Mouse (Mus musculus): ENCODE measurements around the gene Fzr1.

Gene Fzr1

GRCm38 (mm10) chr10:81383802-81384604 lies 5.7 kb upstream of the Fzr1 start, which contains the start of the genes Dohh and Gm48551:
Gene Dohh (plus strand): TSS chr10:81384428.
Gene Gm48551 (plus strand): TSS chr10:81384466.
- DNase-seq (ENCODE audit: extremely low spot score, low read depth, low spot score), result peak; percentile 97

GRCm38 (mm10) chr10:81382039-81382438 lies 3.7 kb upstream of the Fzr1 start:
- DNase-seq (ENCODE audit: extremely low spot score, low read depth, low spot score), result no peak

DNA sequence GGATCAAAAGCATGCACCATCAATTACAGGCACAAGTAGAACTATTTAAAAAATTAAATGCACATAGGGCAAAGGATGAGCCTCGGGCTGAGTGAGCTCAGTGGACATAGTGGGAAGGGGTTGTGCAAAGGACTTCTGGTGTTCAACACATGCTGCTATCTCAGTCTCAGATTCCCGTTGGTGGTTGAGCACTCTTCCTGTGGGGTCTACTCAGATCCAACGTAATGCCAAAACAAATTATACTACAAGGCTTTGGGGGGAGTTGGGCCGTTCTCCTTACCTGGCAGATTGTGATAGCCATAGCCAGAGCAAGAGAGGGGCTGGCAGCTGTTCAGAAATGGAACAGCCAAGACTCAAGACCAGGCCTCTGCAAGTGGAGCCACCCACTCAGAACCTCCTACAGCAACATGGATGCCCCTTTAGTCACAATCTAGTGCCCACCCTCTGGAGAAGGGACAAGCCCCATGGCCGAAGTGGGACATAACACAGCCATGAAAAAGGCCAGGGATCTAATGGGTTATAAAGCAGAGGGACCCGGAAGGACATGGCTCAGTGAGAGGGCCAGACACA lies 1.6 kb upstream of the Fzr1 start:
- no peak for DNase-seq (ENCODE audit: extremely low spot score, low read depth, low spot score)

- no peak for DNase-seq (ENCODE audit: extremely low spot score, low read depth, low spot score)
Measured at GRCm38 (mm10) chr10:81379183-81379553, 852 bp upstream of the Fzr1 start.

- DNase-seq (ENCODE audit: extremely low spot score, low read depth, low spot score), result peak; percentile 99
Measured at GRCm38 (mm10) chr10:81378553-81379182, 352 bp upstream of the Fzr1 start.

GRCm38 (mm10) chr10:81377362-81377664 lies 1.0 kb downstream of the Fzr1 start:
- no peak for DNase-seq (ENCODE audit: extremely low spot score, low read depth, low spot score)

DNA sequence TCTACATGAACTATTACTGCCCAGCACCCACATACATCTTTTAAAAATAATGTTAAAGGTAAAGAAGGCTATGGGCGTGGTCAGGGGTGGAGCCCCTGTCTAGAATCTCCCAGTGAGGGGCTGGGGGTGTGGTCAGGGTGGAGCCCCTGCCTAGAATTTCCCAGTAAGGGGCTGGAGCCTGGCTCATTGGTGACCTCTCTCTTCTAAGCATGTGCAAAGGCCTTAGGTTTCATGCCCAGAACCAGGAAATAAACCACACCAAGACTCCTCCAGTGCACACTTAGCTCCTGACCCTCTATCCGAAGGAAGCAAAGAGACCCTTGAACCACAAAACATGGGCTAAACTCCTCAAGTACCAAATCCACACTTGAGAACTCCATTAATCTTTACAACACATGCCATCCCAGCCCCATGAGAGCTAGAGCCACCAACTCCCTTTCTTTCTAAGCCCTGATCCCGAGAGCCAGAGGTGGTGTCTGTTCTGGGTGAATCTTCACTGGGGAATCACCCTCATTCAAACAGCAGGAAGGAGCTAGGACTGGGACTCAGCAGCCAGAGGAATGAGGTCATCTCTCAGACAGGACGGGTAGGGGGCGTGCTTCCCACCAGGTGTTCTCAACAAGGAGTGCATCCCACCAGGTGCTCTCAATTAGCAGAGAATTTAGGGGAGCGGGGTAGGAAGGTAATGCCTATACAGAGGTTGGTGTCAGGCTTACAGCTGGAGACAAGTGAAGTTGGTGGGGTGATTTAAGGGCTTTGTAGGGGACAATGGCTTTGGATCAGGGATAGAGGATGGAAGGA lies 1.6 kb downstream of the Fzr1 start:
- DNase-seq (ENCODE audit: extremely low spot score, low read depth, low spot score), result no peak

GRCm38 (mm10) chr10:81375322-81375721 lies 3.0 kb downstream of the Fzr1 start:
- DNase-seq (ENCODE audit: extremely low spot score, low read depth, low spot score), result no peak

- DNase-seq (ENCODE audit: extremely low spot score, low read depth, low spot score), result no peak
Measured at GRCm38 (mm10) chr10:81367207-81367495, 11.2 kb downstream of the Fzr1 start.

- no peak for DNase-seq (ENCODE audit: extremely low spot score, low read depth, low spot score)
Measured at GRCm38 (mm10) chr10:81366477-81367206, 11.7 kb downstream of the Fzr1 start.

GRCm38 (mm10) chr10:81365672-81366476 lies 12.4 kb downstream of the Fzr1 start, which contains the start of gene 4930404N11Rik:
Gene 4930404N11Rik (minus strand): TSS chr10:81365816.
- no peak for DNase-seq (ENCODE audit: extremely low spot score, low read depth, low spot score)

GRCm38 (mm10) chr10:81365073-81365472 lies 13.2 kb downstream of the Fzr1 start:
- DNase-seq (ENCODE audit: extremely low spot score, low read depth, low spot score), result no peak

- DNase-seq (ENCODE audit: extremely low spot score, low read depth, low spot score), result no peak
Measured at GRCm38 (mm10) chr10:81364666-81365065, 13.7 kb downstream of the Fzr1 start.

- no peak for DNase-seq (ENCODE audit: extremely low spot score, low read depth, low spot score)
Measured at GRCm38 (mm10) chr10:81363436-81364346, 14.6 kb downstream of the Fzr1 start.

GRCm38 (mm10) chr10:81362336-81362949 lies 15.9 kb downstream of the Fzr1 start:
- DNase-seq (ENCODE audit: extremely low spot score, low read depth, low spot score), result no peak

GRCm38 (mm10) chr10:81360721-81361120 lies 17.6 kb downstream of the Fzr1 start:
- DNase-seq (ENCODE audit: extremely low spot score, low read depth, low spot score), result no peak

GRCm38 (mm10) chr10:81358841-81359240 lies 19.5 kb downstream of the Fzr1 start:
- no peak for DNase-seq (ENCODE audit: extremely low spot score, low read depth, low spot score)

DNA sequence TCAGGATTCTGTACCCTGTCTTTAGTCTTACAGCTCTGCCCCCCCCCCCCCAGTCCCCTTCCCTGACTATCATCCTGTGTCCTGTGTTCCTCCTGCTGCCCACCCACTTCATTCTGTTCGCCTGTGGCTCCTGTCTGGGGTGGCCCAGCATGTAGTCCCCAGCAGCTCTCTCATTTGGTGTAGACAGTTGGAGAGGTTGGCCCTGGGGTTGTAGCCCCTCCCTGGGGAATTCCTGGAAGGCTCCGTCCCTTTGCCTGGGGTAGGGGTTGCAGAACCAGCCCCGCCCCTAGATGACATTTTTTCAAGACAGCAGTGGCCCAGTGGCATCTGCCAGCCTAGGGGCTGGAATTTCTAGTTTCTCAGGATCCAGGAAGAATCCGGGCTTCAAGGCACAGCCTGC lies 20.1 kb downstream of the Fzr1 start:
- no peak for DNase-seq (ENCODE audit: extremely low spot score, low read depth, low spot score)

Data from hindlimb bud, embryonic 11.5 days (tissue).